Mouse (Mus musculus) hindbrain, embryonic 14.5 days (tissue): ENCODE results near the gene Fam174b. TPM values are rescaled to one million over a fixed set of nuclear protein-coding genes. Genes with fewer than 3 reads are reported as not detected.

ENCODE experiments used
- ATAC-seq: fragments of 200-750 bp; cut with Nextera tagmentation; 2 replicates; pipeline ENCODE4 v1.8.0; 2017; ENCODE audit warnings: moderate number of reproducible peaks, mild to moderate bottlenecking, moderate TSS enrichment, moderate library complexity; ENCODE audit not compliant: low FRiP score
- DNase-seq: peaks from one replicate; pipeline ENCODE4 v3.0.0-alpha.2; 2015; ENCODE audit warnings: low spot score
- H3K27ac ChIP-seq: fragments of 300-500 bp; sonication (generic); 2 replicates; pipeline ENCODE4 v1.5.1; 2014; ENCODE audit warnings: mild to moderate bottlenecking, moderate library complexity
- H3K27me3 ChIP-seq: fragments of 300-500 bp; sonication (generic); 2 replicates; pipeline ENCODE4 v1.6.1; 2014; ENCODE audit warnings: mild to moderate bottlenecking, low read length, mixed read lengths; ENCODE audit not compliant: control insufficient read depth, insufficient read depth
- H3K36me3 ChIP-seq: fragments of 300-500 bp; sonication (generic); replicated peaks from 2 replicates; pipeline ENCODE4 v1.6.1; 2014; ENCODE audit not compliant: control insufficient read depth, insufficient read depth
- H3K4me1 ChIP-seq: fragments of 300-500 bp; sonication (generic); replicated peaks from 2 replicates; pipeline ENCODE4 v1.6.1; 2014; ENCODE audit warnings: antibody characterized with exemption, low read length, mixed read lengths; ENCODE audit not compliant: control insufficient read depth, insufficient read depth
- H3K4me2 ChIP-seq: fragments of 300-500 bp; sonication (generic); replicated peaks from 2 replicates; pipeline ENCODE4 v1.6.1; 2014; ENCODE audit warnings: mild to moderate bottlenecking, moderate library complexity
- H3K4me3 ChIP-seq: fragments of 300-500 bp; sonication (generic); replicated peaks from 2 replicates; pipeline ENCODE4 v1.5.1; 2014; ENCODE audit warnings: mild to moderate bottlenecking, low read length
- H3K9ac ChIP-seq: fragments of 300-500 bp; sonication (generic); 2 replicates; pipeline ENCODE4 v1.6.1; 2014
- H3K9me3 ChIP-seq: fragments of 300-500 bp; sonication (generic); 2 replicates; pipeline ENCODE4 v1.6.1; 2016; ENCODE audit warnings: low read length; ENCODE audit not compliant: control insufficient read depth
- WGBS: fragments of 180-500 bp; shearing (Covaris S2); extraction: QIAGEN DNeasy Blood & Tissue Kit; methylation state at CpG from one replicate; pipeline ENCODE4 v1.1.7; 2014; 5-methylcytosine and 5-hydroxymethylcytosine counted together
- polyA plus RNA-seq: library from polyadenylated mRNA; unstranded; fragments of >200 nt; fragmentation: Nextera tagmentation; extraction: Ambion mirVana; gene quantifications from 2 replicates; pipeline ENCODE4 v1.2.1, GENCODE M21; 2014

The Fam174b gene
- 32.9 and 37.6 TPM in 2 replicates for polyA plus RNA-seq

- H3K4me1 ChIP-seq: peaks cover 16% of the 10 kb centered on the region
- under 1% methylated on average over 93 of the region's 94 CpGs for WGBS
- peak within 1 kb of the TSS; percentile 78 for H3K9ac ChIP-seq
- 0 out of 2 replicates have a peak, but pooled peaks cover 5% of the 10 kb centered on the region for H3K27me3 ChIP-seq
- H3K4me2 ChIP-seq: peak within 1 kb of the TSS; percentile 72
- H3K9me3 ChIP-seq: no peaks in the 10 kb centered on the region
- ATAC-seq: peak; percentile 85
- peak; percentile 68 for DNase-seq
- peak within 1 kb of the TSS; percentile 85 for H3K27ac ChIP-seq
- peak within 1 kb of the TSS; percentile 65 for H3K4me3 ChIP-seq
- no peaks in the 10 kb centered on the region for H3K36me3 ChIP-seq
Measured at GRCm38 (mm10) chr7:73740111-73741035, at the start of gene Fam174b. Gene Fam174b, plus strand, starts transcription at chr7:73740302.

GRCm38 (mm10) chr7:73697092-73697491 is 43.0 kb upstream of the Fam174b start:
- no peak overlapping the region for H3K27ac ChIP-seq
- no peak for ATAC-seq
- WGBS: 77% methylated on average over 3 of the region's 3 CpGs

GRCm38 (mm10) chr7:73704305-73704704 is 35.8 kb upstream of the Fam174b start:
- Histone ChIP-seq H3K4me2 (no peak overlapping the region), H3K36me3 (no peaks in the 10 kb centered on the region), H3K4me3 (no peak overlapping the region), H3K27me3 (no peaks in the 10 kb centered on the region), H3K4me1 (no peaks in the 10 kb centered on the region), H3K9ac (no peak overlapping the region), H3K27ac (no peak overlapping the region), H3K9me3 (no peaks in the 10 kb centered on the region)
- ATAC-seq (no peak), DNase-seq (no peak)

More at GRCm38 (mm10) chr7:73697092-73697491, 43.0 kb upstream of the Fam174b start:
- no peak for DNase-seq
- Histone ChIP-seq H3K9me3 (no peaks in the 10 kb centered on the region), H3K4me1 (no peaks in the 10 kb centered on the region), H3K4me3 (no peak overlapping the region), H3K27me3 (no peaks in the 10 kb centered on the region), H3K9ac (no peak overlapping the region), H3K36me3 (no peaks in the 10 kb centered on the region), H3K4me2 (no peak overlapping the region)

GRCm38 (mm10) chr7:73713506-73713905 is 26.6 kb upstream of the Fam174b start:
- Histone ChIP-seq H3K4me2 (no peak overlapping the region), H3K9me3 (no peaks in the 10 kb centered on the region), H3K4me1 (no peaks in the 10 kb centered on the region; the same call in 1 of the 2 replicates), H3K27me3 (no peaks in the 10 kb centered on the region), H3K27ac (no peak overlapping the region), H3K9ac (no peak overlapping the region), H3K4me3 (no peak overlapping the region), H3K36me3 (no peaks in the 10 kb centered on the region)
- 94% methylated on average over 8 of the region's 8 CpGs for WGBS
- ATAC-seq: no peak
- DNase-seq: no peak

- DNase-seq (peak; percentile 73), ATAC-seq (peak; percentile 89)
- Histone ChIP-seq H3K4me1 (no peaks in the 10 kb centered on the region; the same call in 1 of the 2 replicates), H3K36me3 (no peaks in the 10 kb centered on the region), H3K9me3 (no peaks in the 10 kb centered on the region), H3K27me3 (no peaks in the 10 kb centered on the region), H3K27ac (peak overlapping the region; percentile 2; the same call in 1 of the 2 replicates), H3K4me2 (no peak overlapping the region), H3K4me3 (no peak overlapping the region), H3K9ac (no peak overlapping the region)
- 42% methylated on average over 15 of the region's 15 CpGs for WGBS
Measured at GRCm38 (mm10) chr7:73715928-73716749, 24.0 kb upstream of the Fam174b start.

- H3K4me1 ChIP-seq: no peaks in the 10 kb centered on the region; the same call in 1 of the 2 replicates
- H3K4me3 ChIP-seq: no peak overlapping the region
- no peak for ATAC-seq
- no peak for DNase-seq
- H3K9ac ChIP-seq: no peak overlapping the region
- no peaks in the 10 kb centered on the region for H3K36me3 ChIP-seq
- 61% methylated on average over 3 of the region's 3 CpGs for WGBS
- H3K9me3 ChIP-seq: no peaks in the 10 kb centered on the region
- H3K27me3 ChIP-seq: no peaks in the 10 kb centered on the region
- H3K27ac ChIP-seq: peak overlapping the region; percentile 38; the same call in 1 of the 2 replicates
- H3K4me2 ChIP-seq: no peak overlapping the region
Measured at GRCm38 (mm10) chr7:73716841-73717240, 23.3 kb upstream of the Fam174b start.

- Histone ChIP-seq H3K27ac (no peak overlapping the region), H3K27me3 (no peaks in the 10 kb centered on the region), H3K9me3 (no peaks in the 10 kb centered on the region), H3K4me3 (no peak overlapping the region), H3K36me3 (no peaks in the 10 kb centered on the region), H3K9ac (no peak overlapping the region), H3K4me1 (no peaks in the 10 kb centered on the region; the same call in 1 of the 2 replicates), H3K4me2 (no peak overlapping the region)
- DNase-seq: no peak
- no peak for ATAC-seq
- 72% methylated on average over 10 of the region's 10 CpGs for WGBS
Measured at GRCm38 (mm10) chr7:73718031-73718430, 22.1 kb upstream of the Fam174b start.

- ATAC-seq (no peak), DNase-seq (no peak)
- 62% methylated on average over 5 of the region's 5 CpGs for WGBS
- Histone ChIP-seq H3K4me3 (no peak overlapping the region), H3K9ac (no peak overlapping the region), H3K36me3 (no peaks in the 10 kb centered on the region), H3K27ac (no peak overlapping the region), H3K27me3 (no peaks in the 10 kb centered on the region), H3K4me1 (no peaks in the 10 kb centered on the region; the same call in 1 of the 2 replicates), H3K4me2 (no peak overlapping the region), H3K9me3 (no peaks in the 10 kb centered on the region)
Measured at GRCm38 (mm10) chr7:73718497-73719007, 21.6 kb upstream of the Fam174b start.

GRCm38 (mm10) chr7:73721046-73721445 is 19.1 kb upstream of the Fam174b start:
- no peak overlapping the region for H3K27ac ChIP-seq
- ATAC-seq (no peak), DNase-seq (peak; percentile 38)
- no peaks in the 10 kb centered on the region for H3K27me3 ChIP-seq
- H3K4me3 ChIP-seq: no peak overlapping the region
- H3K9me3 ChIP-seq: no peaks in the 10 kb centered on the region
- no peaks in the 10 kb centered on the region; the same call in 1 of the 2 replicates for H3K4me1 ChIP-seq
- H3K9ac ChIP-seq: no peak overlapping the region
- no peak overlapping the region for H3K4me2 ChIP-seq
- WGBS: 53% methylated on average over 3 of the region's 3 CpGs
- H3K36me3 ChIP-seq: no peaks in the 10 kb centered on the region
